Comparison of ENCODE assay signal across 20 mouse cellular contexts in genomic region chr4:98659032-98659431, GRCm38 (mm10).
DNase-seq lines count a peak whose midpoint lies in the region; ATAC-seq and TF ChIP-seq lines count a peak whose summit lies in the region.
"Had no signal": no experiment of that assay in that cellular context is flagged by ENCODE, and none has a peak within 500 bp of the region (broad histone marks: within the 10 kb centered on the region; RNA-seq: fewer than 3 reads in every experiment).

No protein-coding gene starts in this region.

- DNase-seq in heart, adult 18-20 months, result no peak
- DNase-seq in lung, embryonic 14.5 days, result peak; percentile 7
- no peak for DNase-seq in lung, postnatal 10 days
- peak; percentile 50 for DNase-seq in limb, embryonic 14.5 days (ENCODE audit: low spot score)
- DNase-seq: adrenal gland, adult 8-10 months; adrenal gland, postnatal 14 days; adrenal gland, postnatal 36 days; cerebellum, adult 9-10 months; cerebellum, postnatal 10 days; cerebellum, postnatal 25 days had no signal

- peak overlapping the region; percentile 45; the same call in 1 of the 2 replicates for H3K27ac ChIP-seq in heart, embryonic 13.5 days (replicated peaks)
- H3K27ac ChIP-seq in lung, embryonic 14.5 days (ENCODE audit: low read depth), result no peak overlapping the region
- no peak overlapping the region for H3K27ac ChIP-seq in limb, embryonic 14.5 days (replicated peaks; ENCODE audit: low read depth, low read length)
- H3K27ac ChIP-seq: embryonic facial prominence, embryonic 10.5 days; embryonic facial prominence, embryonic 12.5 days; forebrain, embryonic 13.5 days; forebrain, embryonic 15.5 days had no signal

- H3K9ac ChIP-seq in heart, embryonic 13.5 days, result no peak overlapping the region
- no peak overlapping the region for H3K9ac ChIP-seq in lung, embryonic 14.5 days
- H3K9ac ChIP-seq in limb, embryonic 14.5 days (ENCODE audit: low read depth, low read length, severe bottlenecking), result no peak overlapping the region
- H3K9ac ChIP-seq: embryonic facial prominence, embryonic 12.5 days; forebrain, embryonic 13.5 days; forebrain, embryonic 15.5 days had no signal

- no peak overlapping the region for H3K4me3 ChIP-seq in heart, embryonic 13.5 days
- H3K4me3 ChIP-seq in lung, embryonic 14.5 days (ENCODE audit: low read depth, low read length), result no peak overlapping the region
- H3K4me3 ChIP-seq in limb, embryonic 14.5 days (replicated peaks; ENCODE audit: low read length), result no peak overlapping the region
- H3K4me3 ChIP-seq: embryonic facial prominence, embryonic 10.5 days; embryonic facial prominence, embryonic 12.5 days; forebrain, embryonic 13.5 days; forebrain, embryonic 15.5 days had no signal

- no peak for TF ChIP-seq CTCF in lung, embryonic 14.5 days (IDR thresholded peaks at IDR 0.05; ENCODE audit: low read depth)

- H3K27me3 ChIP-seq in heart, embryonic 13.5 days (replicated peaks), result no peaks in the 10 kb centered on the region
- no peaks in the 10 kb centered on the region for H3K27me3 ChIP-seq in lung, embryonic 14.5 days (ENCODE audit: insufficient read depth, low read length)
- H3K27me3 ChIP-seq in limb, embryonic 14.5 days (ENCODE audit: control insufficient read depth, insufficient read depth, low read length), result no peaks in the 10 kb centered on the region
- H3K27me3 ChIP-seq: CH12.LX; embryonic facial prominence, embryonic 12.5 days; forebrain, embryonic 13.5 days; forebrain, embryonic 15.5 days; Patski had no signal

- ATAC-seq in heart, embryonic 13.5 days (ENCODE audit: extremely low read depth, insufficient number of reproducible peaks, low FRiP score, low TSS enrichment), result no peak
- no peak for ATAC-seq in lung, embryonic 14.5 days (ENCODE audit: insufficient read depth)
- peak; percentile 62; the same call in 1 of the 2 replicates for ATAC-seq in limb, embryonic 14.5 days (ENCODE audit: low FRiP score, low read depth)
- ATAC-seq in CD4-positive, CD25-positive, alpha-beta regulatory T cell, adult 4 months, result no peak
- ATAC-seq: activated CD4-positive, CD25-positive, alpha-beta regulatory T cell, adult 4 months; forebrain, embryonic 13.5 days; forebrain, embryonic 15.5 days; Patski had no signal

- peaks cover 25% of the 10 kb centered on the region for H3K4me1 ChIP-seq in heart, embryonic 13.5 days
- H3K4me1 ChIP-seq in lung, embryonic 14.5 days (ENCODE audit: insufficient read depth), result no peaks in the 10 kb centered on the region; the same call in 1 of the 2 replicates
- H3K4me1 ChIP-seq in limb, embryonic 14.5 days (ENCODE audit: control insufficient read depth, insufficient read depth, low read length), result peaks cover 31% of the 10 kb centered on the region
- H3K4me1 ChIP-seq: forebrain, embryonic 15.5 days had no signal

- TF ChIP-seq POLR2A in limb, embryonic 14.5 days (IDR thresholded peaks at IDR 0.05; ENCODE audit: borderline replicate concordance, extremely low read depth, insufficient read depth, insufficient read length), result no peak

- 60% methylated on average over 2 of the region's 2 CpGs for whole genome bisulfite sequencing in heart, embryonic 13.5 days
- 71% methylated on average over 2 of the region's 2 CpGs for WGBS in lung, embryonic 14.5 days
- WGBS in limb, embryonic 14.5 days, result 26% methylated on average over 2 of the region's 2 CpGs

- H3K9me3 ChIP-seq in heart, embryonic 13.5 days, result peaks cover 10% of the 10 kb centered on the region
- H3K9me3 ChIP-seq in lung, embryonic 14.5 days (ENCODE audit: low read depth, low read length), result peaks cover 5% of the 10 kb centered on the region; the same call in 1 of the 2 replicates
- H3K9me3 ChIP-seq in limb, embryonic 14.5 days (ENCODE audit: control insufficient read depth, low read length), result peaks cover 10% of the 10 kb centered on the region
- H3K9me3 ChIP-seq: embryonic facial prominence, embryonic 12.5 days had no signal

- peaks cover 9% of the 10 kb centered on the region for H3K36me3 ChIP-seq in heart, embryonic 13.5 days
- no peaks in the 10 kb centered on the region for H3K36me3 ChIP-seq in lung, embryonic 14.5 days (ENCODE audit: insufficient read depth)
- peaks cover 3% of the 10 kb centered on the region for H3K36me3 ChIP-seq in limb, embryonic 14.5 days (ENCODE audit: control insufficient read depth, insufficient read depth, low read length)
- H3K36me3 ChIP-seq: embryonic facial prominence, embryonic 12.5 days; forebrain, embryonic 15.5 days; G1E had no signal

- H3K4me2 ChIP-seq in heart, embryonic 13.5 days, result no peak overlapping the region
- no peak overlapping the region for H3K4me2 ChIP-seq in lung, embryonic 14.5 days
- no peak overlapping the region for H3K4me2 ChIP-seq in limb, embryonic 14.5 days (replicated peaks; ENCODE audit: low read depth, low read length, severe bottlenecking)
- H3K4me2 ChIP-seq: embryonic facial prominence, embryonic 12.5 days; forebrain, embryonic 13.5 days; forebrain, embryonic 15.5 days had no signal

Comparison
In these comparisons a context has a peak if more than half of its experiments do, and no peak if none do; other contexts are left out.
1. DNase-seq: peak in lung, embryonic 14.5 days (single experiment) and limb, embryonic 14.5 days (single experiment); none in heart, adult 18-20 months (0 of 2) and lung, postnatal 10 days (single experiment).